Mouse (Mus musculus) erythroblast, embryonic 14.5 days (primary cell): ENCODE data around the gene 1110051M20Rik. TPM values are rescaled to one million over a fixed set of nuclear protein-coding genes. Genes with fewer than 3 reads are reported as not detected.

Experiments used
- H3K27me3 ChIP-seq: 2 replicates; pipeline ENCODE4 v1.6.1; 2012; ENCODE audit warnings: inconsistent platforms; ENCODE audit not compliant: control insufficient read depth
- H3K36me3 ChIP-seq: 2 replicates; pipeline ENCODE4 v1.6.1; 2012; ENCODE audit warnings: mild to moderate bottlenecking, inconsistent platforms; ENCODE audit not compliant: control insufficient read depth
- H3K4me1 ChIP-seq: 2 replicates; pipeline ENCODE4 v1.6.1; 2012; ENCODE audit warnings: inconsistent platforms; ENCODE audit not compliant: control insufficient read depth
- H3K4me3 ChIP-seq: replicated peaks from 2 replicates; pipeline ENCODE3; 2012; ENCODE audit warnings: moderate library complexity, mild to moderate bottlenecking, inconsistent platforms
- H3K9me3 ChIP-seq: 2 replicates; pipeline ENCODE4 v1.6.1; 2012; ENCODE audit warnings: low read length, inconsistent platforms, mixed read lengths; ENCODE audit not compliant: control insufficient read depth
- GATA1 ChIP-seq: IDR thresholded peaks from 2 replicates; pipeline ENCODE4 v1.6.1; 2012; ENCODE audit warnings: low read length, inconsistent platforms, mixed read lengths
- TAL1 ChIP-seq: IDR thresholded peaks from 3 replicates; pipeline ENCODE4 v1.6.1; 2012; ENCODE audit warnings: low read length, inconsistent platforms, mixed read lengths
- polyA plus RNA-seq: library from polyadenylated mRNA; stranded (reverse); fragments of >175 nt; gene quantifications from 2 replicates; pipeline ENCODE4 v1.2.3, GENCODE M21; 2012

Gene 1110051M20Rik
- polyA plus RNA-seq, 1 experiment: 0.09 TPM

- Histone ChIP-seq H3K27me3 (no peaks in the 10 kb centered on the region), H3K4me3 (no peak overlapping the region), H3K36me3 (peaks cover 41% of the 10 kb centered on the region), H3K9me3 (no peaks in the 10 kb centered on the region), H3K4me1 (peaks cover 12% of the 10 kb centered on the region)
- no peak for TF ChIP-seq TAL1
- TF ChIP-seq GATA1: no peak
Measured at GRCm38 (mm10) chr2:91278749-91279371, 165.6 kb downstream of the 1110051M20Rik start.

- no peaks in the 10 kb centered on the region for H3K27me3 ChIP-seq
- TF ChIP-seq GATA1: no peak
- no peak for TF ChIP-seq TAL1
- no peak overlapping the region for H3K4me3 ChIP-seq
- H3K4me1 ChIP-seq: peaks cover 34% of the 10 kb centered on the region
- peaks cover 86% of the 10 kb centered on the region for H3K36me3 ChIP-seq
- H3K9me3 ChIP-seq: no peaks in the 10 kb centered on the region
Measured at GRCm38 (mm10) chr2:91269687-91270133, 174.8 kb downstream of the 1110051M20Rik start.

GRCm38 (mm10) chr2:91268706-91269105 lies 175.8 kb downstream of the 1110051M20Rik start:
- no peaks in the 10 kb centered on the region for H3K27me3 ChIP-seq
- TF ChIP-seq GATA1 (no peak), TAL1 (no peak)
- no peak overlapping the region for H3K4me3 ChIP-seq
- peaks cover 76% of the 10 kb centered on the region for H3K36me3 ChIP-seq
- peaks cover 44% of the 10 kb centered on the region for H3K4me1 ChIP-seq
- no peaks in the 10 kb centered on the region for H3K9me3 ChIP-seq

- Histone ChIP-seq H3K9me3 (no peaks in the 10 kb centered on the region), H3K4me3 (no peak overlapping the region), H3K27me3 (no peaks in the 10 kb centered on the region), H3K4me1 (peaks cover 47% of the 10 kb centered on the region), H3K36me3 (peaks cover 73% of the 10 kb centered on the region)
- TF ChIP-seq GATA1 (no peak), TAL1 (no peak)
Measured at GRCm38 (mm10) chr2:91268042-91268441, 176.5 kb downstream of the 1110051M20Rik start.

GRCm38 (mm10) chr2:91264711-91265681 lies 179.5 kb downstream of the 1110051M20Rik start, which contains the start of gene Arfgap2:
Arfgap2 (plus strand) TSS chr2:91264974.
- Histone ChIP-seq H3K4me1 (peaks cover 46% of the 10 kb centered on the region), H3K36me3 (peaks cover 49% of the 10 kb centered on the region), H3K27me3 (peaks cover 12% of the 10 kb centered on the region), H3K9me3 (no peaks in the 10 kb centered on the region), H3K4me3 (peak within 1 kb of the TSS; percentile 91)
- TF ChIP-seq GATA1: no peak
- no peak for TF ChIP-seq TAL1

GRCm38 (mm10) chr2:91263692-91264660 lies 180.5 kb downstream of the 1110051M20Rik start:
- Histone ChIP-seq H3K4me1 (peaks cover 37% of the 10 kb centered on the region), H3K27me3 (peaks cover 22% of the 10 kb centered on the region), H3K9me3 (no peaks in the 10 kb centered on the region), H3K4me3 (peak overlapping the region; percentile 91), H3K36me3 (peaks cover 39% of the 10 kb centered on the region)
- TF ChIP-seq TAL1 (no peak), GATA1 (no peak)

GRCm38 (mm10) chr2:91259493-91259892 lies 185.0 kb downstream of the 1110051M20Rik start:
- H3K36me3 ChIP-seq: peaks cover 9% of the 10 kb centered on the region; the same call in 1 of the 2 replicates
- H3K4me1 ChIP-seq: peaks cover 25% of the 10 kb centered on the region
- H3K4me3 ChIP-seq: no peak overlapping the region
- peaks cover 67% of the 10 kb centered on the region for H3K27me3 ChIP-seq
- H3K9me3 ChIP-seq: peaks cover 2% of the 10 kb centered on the region; the same call in 1 of the 2 replicates
- no peak for TF ChIP-seq GATA1
- TF ChIP-seq TAL1: no peak

GRCm38 (mm10) chr2:91258830-91259229 lies 185.7 kb downstream of the 1110051M20Rik start:
- H3K27me3 ChIP-seq: peaks cover 73% of the 10 kb centered on the region
- H3K4me1 ChIP-seq: peaks cover 18% of the 10 kb centered on the region
- no peak overlapping the region for H3K4me3 ChIP-seq
- TF ChIP-seq TAL1 (no peak), GATA1 (no peak)
- H3K36me3 ChIP-seq: peaks cover 9% of the 10 kb centered on the region; the same call in 1 of the 2 replicates
- peaks cover 2% of the 10 kb centered on the region; the same call in 1 of the 2 replicates for H3K9me3 ChIP-seq
